Mouse (Mus musculus) layer of hippocampus, adult 9-11 months (tissue): ENCODE data around the gene Sfi1.
"Not testable (repeated sequence)": the region's sequence is repeated elsewhere in the genome, so short reads cannot be mapped to it uniquely, and the experiment has no call there.

ENCODE experiments used
- DNase-seq: peaks from one replicate; pipeline ENCODE4 v3.0.0; 2022

Sfi1 gene

GRCm38 (mm10) chr11:3140967-3141535 is 52.2 kb downstream of the Sfi1 start:
- not testable (repeated sequence) for DNase-seq

GRCm38 (mm10) chr11:3138323-3138722 is 54.9 kb downstream of the Sfi1 start:
- not testable (repeated sequence) for DNase-seq

DNA sequence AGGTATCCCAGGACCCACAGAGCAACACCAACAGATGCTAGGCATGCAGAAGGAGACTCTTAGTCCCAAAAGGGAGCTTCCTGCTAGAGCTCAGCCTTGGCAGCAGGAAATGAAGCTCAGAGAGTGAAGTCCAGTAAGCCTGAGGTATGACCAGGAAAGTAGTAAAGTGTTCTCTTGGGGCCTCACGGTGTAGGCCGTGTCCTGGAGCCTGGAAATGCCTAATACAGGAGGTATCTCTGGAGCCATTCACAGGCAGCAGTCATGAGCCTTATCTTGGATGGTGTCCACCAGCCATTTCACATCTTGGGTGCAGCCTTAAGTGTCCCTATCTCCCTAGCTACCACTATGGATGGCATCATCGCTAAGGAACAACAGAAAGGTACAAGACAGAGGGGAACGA is 56.0 kb downstream of the Sfi1 start:
- DNase-seq = not testable (repeated sequence)

- not testable (repeated sequence) for DNase-seq
Measured at GRCm38 (mm10) chr11:3135956-3136355, 57.3 kb downstream of the Sfi1 start.

DNA sequence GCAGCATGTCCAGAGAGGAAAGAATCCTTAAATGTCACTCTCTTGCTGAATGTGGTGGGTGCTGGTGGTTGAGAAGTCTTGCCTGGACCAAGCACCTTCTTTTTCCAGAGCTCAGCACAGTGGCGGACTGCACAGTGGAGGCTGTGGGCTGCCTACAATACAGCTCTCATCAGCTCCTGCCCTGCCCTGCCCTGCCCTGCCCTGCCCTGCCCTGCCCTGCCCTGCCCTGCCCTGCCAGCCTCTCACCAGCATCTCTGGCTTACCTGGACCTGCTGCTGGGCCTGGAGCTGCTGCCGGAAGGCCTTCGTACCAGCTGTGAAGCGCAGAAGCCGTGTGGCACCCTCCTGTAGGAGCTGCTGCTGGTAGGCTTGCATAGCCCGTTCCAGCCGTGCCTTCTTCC is 57.9 kb downstream of the Sfi1 start:
- DNase-seq = not testable (repeated sequence)

- not testable (repeated sequence) for DNase-seq
Measured at GRCm38 (mm10) chr11:3133360-3133759, 59.9 kb downstream of the Sfi1 start.

DNA sequence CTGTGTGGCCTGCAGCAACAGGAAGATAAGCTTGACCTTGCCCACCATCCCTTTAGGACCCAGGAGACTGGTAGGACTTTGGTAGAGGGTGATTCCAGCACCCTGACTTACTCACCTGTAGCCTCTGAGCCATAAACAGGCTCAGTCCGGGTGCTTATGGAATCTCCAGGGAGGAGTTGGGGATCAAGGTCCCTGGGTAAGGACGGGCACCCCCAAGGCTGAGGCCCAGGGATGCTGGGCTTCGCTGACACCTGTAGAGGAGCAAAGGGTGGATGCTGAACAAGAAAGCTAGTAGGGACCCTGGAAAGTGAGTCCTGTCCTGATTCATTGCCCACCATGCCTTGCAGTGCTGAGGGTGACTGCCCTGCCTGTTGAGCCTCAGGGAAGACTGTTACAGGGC is 60.3 kb downstream of the Sfi1 start:
- not testable (repeated sequence) for DNase-seq

DNA sequence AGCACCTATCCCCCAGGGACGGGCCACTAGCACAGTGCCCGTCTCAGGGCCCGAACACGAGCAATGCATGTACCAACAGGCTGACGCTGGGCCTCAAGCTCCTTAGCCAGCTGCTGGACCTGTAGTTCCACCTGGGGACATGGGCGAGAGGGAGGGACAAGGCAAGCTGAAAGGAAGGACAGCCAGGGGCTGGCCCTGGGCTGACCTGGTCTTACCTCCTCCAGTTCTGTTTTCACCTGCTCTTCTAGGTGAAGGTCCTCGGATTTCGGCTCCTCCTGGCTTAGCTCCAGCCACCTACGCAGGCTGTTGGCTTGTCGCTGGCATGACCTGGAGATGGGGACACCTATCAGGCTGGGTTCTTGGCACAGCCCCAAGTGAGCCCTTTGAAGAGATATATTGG is 61.3 kb downstream of the Sfi1 start:
- peak; percentile 85 for DNase-seq

DNA sequence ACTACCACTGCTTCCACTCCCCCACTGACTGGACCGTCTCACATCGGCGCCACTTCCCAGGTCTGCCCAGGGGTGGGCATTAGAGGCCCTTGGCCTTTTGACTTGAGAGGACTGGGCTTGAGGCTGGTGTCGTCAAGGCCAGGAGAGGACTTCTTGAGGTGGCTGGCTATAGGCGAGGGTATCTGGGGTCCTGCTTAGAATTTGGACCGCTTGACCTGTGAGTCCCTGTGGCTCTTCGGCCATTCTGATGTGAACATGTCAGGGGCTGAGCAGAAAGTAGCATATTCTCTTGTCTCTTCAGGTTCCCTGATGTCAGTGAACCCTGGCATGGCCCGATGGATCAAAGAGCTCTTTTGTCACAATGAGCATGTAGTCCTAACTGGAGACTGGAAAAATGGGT is 63.4 kb downstream of the Sfi1 start:
- DNase-seq = peak; percentile 89

- DNase-seq = not testable (repeated sequence)
Measured at GRCm38 (mm10) chr11:3129276-3129675, 64.0 kb downstream of the Sfi1 start.

GRCm38 (mm10) chr11:3127303-3127795 is 65.9 kb downstream of the Sfi1 start:
- DNase-seq = not testable (repeated sequence)

DNA sequence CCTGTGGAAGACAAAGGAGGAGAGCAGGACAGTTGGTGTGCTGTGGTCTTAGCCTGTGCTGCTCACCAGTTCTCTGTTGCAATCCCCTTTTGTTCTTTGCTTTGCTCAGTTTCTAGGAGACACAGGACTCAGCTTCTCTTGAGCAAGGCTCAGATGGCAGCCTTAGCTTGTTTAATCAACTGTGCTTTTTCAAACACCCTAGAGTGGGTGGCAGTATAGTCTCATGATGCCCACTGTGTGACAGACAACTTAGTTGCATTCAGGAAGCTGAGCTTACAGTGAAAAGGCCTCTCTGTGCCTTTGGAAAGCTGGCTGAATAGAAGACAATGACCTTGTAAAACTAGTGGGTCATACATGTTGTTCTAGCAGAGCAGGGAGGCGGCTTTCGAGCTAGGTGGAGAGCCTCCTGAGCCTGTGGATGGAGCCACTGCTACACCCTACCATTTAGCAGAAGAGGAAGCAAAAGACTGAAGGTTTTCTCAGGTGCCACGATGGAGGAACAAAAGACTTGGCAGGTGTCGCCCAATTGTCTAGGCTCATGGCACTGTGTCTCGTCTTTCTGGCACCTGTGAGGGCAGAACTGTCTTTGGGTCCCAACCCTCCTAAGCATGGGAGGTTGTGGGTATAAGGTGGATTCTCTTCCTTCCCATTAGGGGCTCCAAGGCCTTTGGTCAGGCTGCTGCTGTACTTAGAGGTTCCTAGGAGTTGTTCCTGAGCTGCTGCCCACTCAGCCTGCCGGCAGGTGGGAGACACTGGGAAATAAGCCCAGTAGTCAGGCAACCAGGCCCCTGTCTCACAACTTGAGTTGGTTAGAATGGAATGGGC is 66.6 kb downstream of the Sfi1 start:
- peak; percentile 96 for DNase-seq

DNA sequence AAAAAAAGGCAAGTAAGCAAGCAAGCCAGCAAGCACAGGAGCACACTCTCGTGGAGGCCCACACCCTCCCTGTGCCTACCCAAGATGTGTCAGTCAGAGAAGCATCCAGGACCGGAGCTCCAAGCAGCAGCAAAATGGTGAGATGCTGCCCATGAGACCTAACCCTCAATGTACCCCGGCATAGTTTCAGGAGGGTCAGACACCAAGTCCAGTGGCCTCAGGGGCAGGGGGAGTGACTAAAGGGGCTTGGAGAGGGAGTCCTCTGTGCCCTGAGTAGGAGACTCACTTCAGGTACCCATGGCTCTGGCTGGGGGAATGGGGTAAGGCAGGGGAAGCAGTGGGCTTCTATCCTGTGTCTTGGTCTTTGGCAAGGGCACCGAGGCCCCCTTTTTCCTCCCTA is 67.3 kb downstream of the Sfi1 start:
- DNase-seq = not testable (repeated sequence)

DNA sequence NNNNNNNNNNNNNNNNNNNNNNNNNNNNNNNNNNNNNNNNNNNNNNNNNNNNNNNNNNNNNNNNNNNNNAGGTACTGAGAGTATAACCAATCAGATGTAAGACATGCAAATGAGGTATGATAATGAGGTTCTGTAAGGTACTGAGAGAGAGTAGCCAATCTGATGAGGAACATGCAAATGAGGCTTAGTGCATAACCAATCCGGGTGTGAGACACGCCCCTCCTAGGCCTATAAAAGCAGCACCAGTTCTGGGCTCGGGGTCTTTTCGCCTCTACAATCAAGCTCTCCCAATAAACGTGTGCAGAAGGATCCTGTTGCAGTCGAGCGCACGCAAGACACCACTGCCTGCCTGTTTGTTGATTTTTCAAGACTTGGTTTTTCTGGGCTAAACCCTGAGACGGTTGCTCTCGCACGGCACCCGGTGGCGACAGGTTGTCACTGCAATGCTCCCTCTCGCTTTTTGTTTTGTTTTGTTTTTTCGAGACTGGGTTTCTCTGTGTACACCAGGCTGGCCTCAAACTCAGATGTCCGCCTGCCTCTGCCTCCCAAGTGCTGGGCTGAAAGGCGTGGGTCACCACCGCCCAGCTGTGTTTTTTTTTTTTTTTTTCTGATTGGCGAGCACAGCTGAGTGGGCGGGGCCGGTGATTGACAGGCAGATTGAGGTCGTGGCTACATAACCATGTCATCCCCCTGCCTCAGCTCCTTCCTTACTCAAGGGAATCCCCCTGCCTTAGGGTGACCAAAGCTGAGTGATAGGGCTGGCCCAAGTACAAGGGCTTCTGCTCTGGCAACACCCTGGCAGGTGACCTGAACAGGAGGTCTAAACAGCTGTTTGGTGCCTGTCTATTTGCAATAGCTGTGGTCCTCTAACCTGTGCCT is 68.1 kb downstream of the Sfi1 start:
- not testable (repeated sequence) for DNase-seq

DNA sequence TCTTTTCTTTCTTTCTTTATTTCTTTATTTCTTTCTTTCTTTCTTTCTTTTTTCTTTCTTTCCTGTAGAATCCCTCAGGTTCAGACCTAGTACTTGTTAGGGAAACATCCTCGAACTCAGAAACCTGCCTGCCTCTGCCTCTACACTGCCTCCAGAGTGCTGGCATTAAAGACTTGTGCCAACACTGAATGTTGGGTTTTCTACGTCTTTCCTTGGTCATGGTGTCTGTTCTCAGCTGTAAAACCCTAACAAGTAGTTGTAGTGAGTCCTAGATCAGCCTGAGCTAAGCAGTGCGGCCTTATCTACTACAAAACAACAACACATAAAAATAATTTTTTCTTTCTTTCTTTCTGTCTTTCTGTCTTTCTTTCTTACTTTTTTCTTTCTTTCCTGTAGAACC is 78.9 kb downstream of the Sfi1 start:
- DNase-seq = no peak

DNA sequence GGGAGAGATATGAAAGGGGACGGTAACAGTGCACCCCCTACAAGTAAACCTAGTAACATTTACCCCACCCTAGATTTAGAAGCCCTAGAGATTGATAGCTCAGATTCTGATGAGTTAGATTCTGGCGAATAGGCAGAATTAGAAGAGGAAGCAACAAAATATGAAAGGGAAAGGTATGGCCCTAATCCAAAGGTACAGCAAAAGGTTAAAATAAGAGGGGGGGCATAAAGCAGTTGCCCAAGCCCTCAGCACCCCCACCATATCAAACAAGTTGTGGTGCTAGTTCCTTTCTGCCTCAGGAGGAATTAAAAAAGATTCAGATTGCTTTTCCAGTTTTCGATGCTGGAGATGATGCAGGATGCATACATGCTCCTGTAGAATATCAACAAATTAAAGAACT is 87.1 kb downstream of the Sfi1 start:
- DNase-seq = no peak

- no peak for DNase-seq
Measured at GRCm38 (mm10) chr11:3105261-3105731, 88.0 kb downstream of the Sfi1 start.

DNA sequence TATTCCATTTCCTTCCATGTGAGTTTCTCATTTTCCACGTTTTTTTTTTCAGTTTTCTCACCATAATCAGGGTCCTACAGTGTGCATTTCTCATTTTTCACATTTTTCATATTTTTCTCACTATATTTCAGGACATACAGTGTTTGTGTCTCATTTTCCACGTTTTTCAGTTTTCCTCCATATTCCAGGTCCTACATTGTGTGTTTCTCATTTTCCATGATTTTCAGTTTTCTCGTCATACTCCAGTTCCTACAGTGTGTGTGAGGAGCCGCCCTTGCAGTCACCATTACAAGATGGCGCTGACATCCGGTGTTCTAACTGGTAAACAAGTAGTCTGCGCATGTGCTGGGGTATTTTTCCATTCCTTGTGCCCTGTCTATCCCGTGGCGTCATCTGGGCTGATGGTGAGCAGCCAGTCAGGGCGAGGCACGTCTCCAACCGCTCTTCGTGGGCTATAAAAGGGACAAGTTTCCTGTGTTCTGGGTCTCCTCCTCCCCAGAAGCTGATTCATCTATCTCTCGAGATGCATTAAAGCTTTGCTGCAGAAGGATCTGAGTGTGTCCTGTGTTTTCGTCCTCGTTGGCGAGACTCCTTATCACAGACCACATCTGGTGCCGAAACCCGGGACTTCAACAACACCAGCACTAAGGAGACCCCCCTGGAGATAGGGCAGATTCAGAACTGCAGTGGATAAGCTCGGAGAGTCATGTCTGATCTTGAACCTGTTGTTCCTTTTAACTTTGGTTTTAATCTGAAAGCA is 88.6 kb downstream of the Sfi1 start:
- DNase-seq = not testable (repeated sequence)

GRCm38 (mm10) chr11:3103619-3104164 is 89.6 kb downstream of the Sfi1 start:
- no peak for DNase-seq

GRCm38 (mm10) chr11:3102626-3103025 is 90.6 kb downstream of the Sfi1 start:
- DNase-seq = not testable (repeated sequence)

GRCm38 (mm10) chr11:3101875-3102494 is 91.3 kb downstream of the Sfi1 start:
- DNase-seq = no peak
